Mouse (Mus musculus): ENCODE data around the gene Tmem176a.

DNA sequence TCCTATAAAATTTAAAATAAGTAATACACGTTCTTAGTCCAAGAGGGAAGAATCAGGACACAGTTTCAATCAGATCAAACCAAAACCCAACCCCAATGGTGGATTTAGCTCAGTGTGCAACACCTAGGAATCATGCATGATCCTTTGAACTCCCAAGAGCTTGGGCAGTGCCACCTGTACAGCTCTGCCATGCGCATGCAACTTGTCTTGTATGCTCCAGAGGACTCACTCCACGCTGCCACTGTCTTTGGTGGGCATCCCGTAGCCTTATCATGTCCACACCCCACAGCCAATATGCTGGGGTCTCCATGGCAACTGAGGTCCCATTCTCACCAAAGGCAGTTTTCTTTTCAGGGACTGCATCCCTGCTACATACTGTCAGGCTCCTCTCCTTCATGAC lies 26.4 kb downstream of the Tmem176a start:
- TF ChIP-seq POLR2A (IDR thresholded peaks at IDR 0.05; ENCODE audit: insufficient read depth, low read depth, low read length) (no peak), CTCF (IDR thresholded peaks at IDR 0.05; ENCODE audit: insufficient read depth, low read depth, low read length) (no peak)
